Mouse (Mus musculus) brain, embryonic 14.5 days (tissue): ENCODE data around the gene Nmnat2. TPM values are rescaled to one million over a fixed set of nuclear protein-coding genes. Genes with fewer than 3 reads are reported as not detected.

ENCODE experiments used
- DNase-seq: peaks from one replicate; pipeline ENCODE4 v3.0.0-alpha.2; 2011; ENCODE audit warnings: low read depth
- CTCF ChIP-seq: fragments of 200-500 bp; IDR thresholded peaks from 2 replicates; pipeline ENCODE4 v1.5.1; 2012; ENCODE audit warnings: inconsistent platforms, mild to moderate bottlenecking, moderate library complexity, borderline replicate concordance; ENCODE audit not compliant: insufficient read depth, insufficient read length; ENCODE audit errors: extremely low read depth
- POLR2A ChIP-seq: fragments of 200-500 bp; IDR thresholded peaks from 2 replicates; pipeline ENCODE4 v1.6.1; 2012; ENCODE audit warnings: mild to moderate bottlenecking, inconsistent platforms, borderline replicate concordance; ENCODE audit not compliant: poor library complexity, insufficient read depth, insufficient read length, severe bottlenecking; ENCODE audit errors: extremely low read depth
- polyA plus RNA-seq: library from polyadenylated mRNA; depleted of rRNA; stranded (reverse); fragments of >200 nt; gene quantifications from 2 replicates; pipeline ENCODE4 v1.2.3, GENCODE M21; 2012

Gene Nmnat2
- polyA plus RNA-seq, 1 experiment, result 82.4 TPM

DNA sequence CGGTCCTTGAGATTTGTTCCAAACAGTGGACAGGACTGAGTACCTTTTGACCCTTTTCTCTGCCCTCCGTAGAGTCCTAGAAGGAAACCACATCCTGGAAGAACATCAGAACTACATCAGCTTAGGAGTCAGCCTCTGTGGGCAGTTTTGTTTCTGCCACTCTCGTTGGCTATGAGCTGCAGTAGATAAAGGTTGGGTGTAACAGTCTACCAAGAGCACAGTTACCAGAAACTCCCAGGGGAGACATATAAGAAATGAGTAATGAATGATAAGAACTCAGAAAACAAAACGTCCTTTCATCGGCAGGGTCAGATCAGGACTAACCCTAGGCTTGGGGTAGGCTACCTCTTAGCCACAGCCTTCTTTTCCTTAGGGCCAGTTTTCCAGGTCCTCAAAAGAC is 166.5 kb downstream of the Nmnat2 start:
- no peak for DNase-seq
- TF ChIP-seq CTCF (no peak), POLR2A (no peak)

DNA sequence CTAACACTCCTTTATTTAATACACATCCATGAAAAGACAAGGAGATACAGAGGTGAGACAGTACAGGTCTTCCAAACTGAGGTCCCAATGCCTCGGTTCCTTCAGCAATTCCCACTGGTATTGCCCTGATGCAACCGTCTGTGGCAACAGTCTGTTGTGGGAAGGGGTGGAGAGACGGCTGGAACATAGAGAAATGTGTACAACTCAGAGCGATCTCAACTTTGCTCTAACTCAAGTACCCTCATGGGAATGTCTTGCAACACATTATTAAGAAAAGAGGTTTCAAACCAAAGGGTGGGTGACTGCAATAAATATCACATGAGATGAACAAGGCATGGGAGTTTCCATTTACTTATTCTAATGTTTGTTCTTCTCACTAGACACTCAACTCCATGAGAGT is 168.0 kb downstream of the Nmnat2 start:
- TF ChIP-seq POLR2A (no peak), CTCF (no peak)
- no peak for DNase-seq

- DNase-seq, result no peak
- TF ChIP-seq POLR2A (no peak), CTCF (no peak)
These were observed 169.7 kb downstream of the Nmnat2 start for GRCm38 (mm10) chr1:153124502-153124901.

GRCm38 (mm10) chr1:153125287-153126275 is 170.8 kb downstream of the Nmnat2 start:
- no peak for DNase-seq
- no peak for TF ChIP-seq POLR2A

DNA sequence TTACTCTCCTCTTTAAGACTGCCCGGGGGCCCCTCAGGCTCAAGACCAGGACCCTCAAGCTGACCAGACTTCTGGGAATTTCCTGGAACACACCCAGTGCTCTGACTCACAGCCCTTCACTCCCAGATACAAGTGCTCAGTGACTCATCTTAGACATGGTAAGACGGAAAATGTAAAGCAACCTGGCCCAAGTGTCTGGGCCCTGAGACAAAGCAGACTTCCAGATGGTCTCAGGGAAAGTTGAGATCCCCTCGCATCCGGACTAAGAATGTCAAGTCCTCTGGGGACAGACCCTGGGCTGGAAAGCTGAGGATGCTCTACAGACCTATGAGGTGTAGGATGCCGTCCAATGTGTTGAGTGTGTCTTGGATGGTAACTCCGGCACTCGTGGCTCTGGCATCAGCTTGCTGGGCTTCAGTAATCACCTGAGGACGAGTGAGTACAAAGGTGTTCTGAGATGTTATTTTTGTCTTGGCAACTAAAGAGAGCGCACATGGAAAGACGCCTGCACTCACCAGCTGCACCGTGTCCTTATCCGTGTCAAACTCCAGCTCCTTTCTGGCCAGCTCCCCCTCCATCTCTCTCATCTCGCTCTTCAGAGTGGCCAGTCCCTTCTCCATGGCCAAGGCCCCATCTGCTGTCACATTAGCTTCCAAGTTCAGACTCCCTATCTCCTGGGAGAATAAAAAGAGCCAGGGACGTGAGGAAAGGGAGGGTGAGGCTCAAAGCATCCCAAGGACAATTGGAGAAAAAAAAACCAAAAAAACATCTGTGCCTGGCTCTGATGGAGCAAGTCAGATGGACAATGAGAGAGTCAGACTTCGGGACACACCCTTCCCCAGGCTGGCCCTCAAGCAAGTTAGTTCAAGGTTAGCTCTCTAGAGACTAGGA is 171.9 kb downstream of the Nmnat2 start:
- DNase-seq, result no peak
- no peak for TF ChIP-seq CTCF
- TF ChIP-seq POLR2A, result no peak

DNA sequence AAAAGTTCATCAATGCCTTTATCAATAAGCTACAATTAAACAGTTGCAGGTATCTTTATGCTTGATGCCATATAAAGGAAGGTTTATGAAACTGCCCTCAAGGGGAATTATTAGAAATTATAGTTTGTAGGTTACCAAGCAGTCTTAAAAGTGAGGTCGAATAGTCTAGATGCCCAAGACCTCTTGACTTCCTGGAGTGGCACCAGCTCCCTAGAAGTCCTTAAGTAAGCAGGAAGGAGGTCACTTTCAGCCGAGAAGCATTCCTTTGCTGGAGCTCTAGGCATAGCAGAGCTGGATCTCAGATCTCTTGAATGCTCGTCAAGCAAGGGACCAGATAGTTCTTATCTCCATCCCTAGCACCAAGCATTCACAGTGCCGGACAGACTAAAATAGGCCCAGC is 172.8 kb downstream of the Nmnat2 start:
- TF ChIP-seq CTCF, result no peak
- no peak for TF ChIP-seq POLR2A
- no peak for DNase-seq

- no peak for DNase-seq
- TF ChIP-seq CTCF, result no peak
- TF ChIP-seq POLR2A, result no peak
These were observed 174.0 kb downstream of the Nmnat2 start for GRCm38 (mm10) chr1:153128780-153129179.

- DNase-seq, result no peak
- no peak for TF ChIP-seq CTCF
- TF ChIP-seq POLR2A, result no peak
These were observed 175.4 kb downstream of the Nmnat2 start for GRCm38 (mm10) chr1:153129992-153130713.

DNA sequence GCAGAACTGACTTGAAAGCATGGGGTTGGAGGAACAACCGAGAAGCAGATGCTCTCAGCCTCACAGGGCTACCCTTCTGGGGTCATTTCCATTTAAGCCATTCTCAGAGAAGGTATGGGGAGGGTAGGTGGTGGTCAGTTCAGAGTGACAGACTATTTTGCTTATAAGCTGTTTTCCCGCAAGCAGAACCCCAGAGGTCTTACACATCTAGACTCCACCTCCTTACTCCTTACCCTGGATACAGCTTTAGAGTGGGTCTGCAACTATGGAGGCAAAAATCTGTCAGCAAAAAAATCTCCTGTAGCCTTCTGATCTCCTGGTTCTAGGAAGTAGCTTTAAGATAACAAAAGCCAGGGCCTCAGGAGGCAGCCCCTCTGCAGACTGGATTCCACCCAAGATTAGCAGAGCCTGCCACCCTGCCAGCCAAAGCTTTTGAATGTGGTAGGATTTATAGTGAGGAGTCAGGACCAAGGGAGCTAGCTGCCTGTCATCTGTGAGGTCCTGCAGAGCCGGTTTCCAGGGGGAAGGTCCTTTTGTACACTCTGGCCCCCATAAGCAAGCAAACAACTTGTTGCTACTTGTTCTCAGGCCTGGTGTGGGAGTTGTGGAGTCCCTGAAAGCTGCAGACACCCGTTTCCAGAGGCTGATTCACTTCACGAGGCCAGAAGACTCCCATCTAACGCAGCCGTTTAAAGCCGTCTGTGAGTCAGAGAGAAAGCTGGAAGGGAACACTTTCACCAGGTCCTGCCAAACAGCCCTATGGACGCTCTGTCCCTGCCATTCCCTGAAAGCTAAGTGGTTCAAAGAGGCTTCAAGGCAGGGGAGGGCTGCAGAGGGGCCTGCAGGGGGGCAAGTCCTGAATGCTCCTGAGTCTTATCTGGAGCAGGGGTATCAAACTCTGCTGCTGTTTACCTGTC is 179.3 kb downstream of the Nmnat2 start:
- TF ChIP-seq POLR2A (no peak), CTCF (no peak)
- DNase-seq, result peak; percentile 59

DNA sequence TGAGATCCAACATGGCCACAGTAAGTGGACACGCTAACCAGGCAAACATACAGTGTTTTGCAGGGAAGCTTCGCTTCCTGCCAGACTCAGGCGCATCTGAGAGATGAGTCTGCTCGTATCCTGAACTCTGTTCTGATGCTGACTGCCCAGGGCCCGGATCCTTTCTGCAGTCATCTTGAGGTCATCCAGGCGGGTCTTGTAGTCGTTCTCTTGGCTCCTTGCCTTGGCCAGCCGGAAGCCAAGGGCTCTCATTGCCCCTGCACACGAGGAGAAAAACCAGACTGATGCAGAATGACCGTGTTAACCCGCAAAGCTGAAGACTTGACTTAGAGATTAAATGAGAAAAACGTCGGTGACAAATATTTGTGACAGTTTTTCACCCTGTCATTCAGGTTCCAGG is 181.9 kb downstream of the Nmnat2 start:
- TF ChIP-seq POLR2A (no peak), CTCF (no peak)
- no peak for DNase-seq

DNA sequence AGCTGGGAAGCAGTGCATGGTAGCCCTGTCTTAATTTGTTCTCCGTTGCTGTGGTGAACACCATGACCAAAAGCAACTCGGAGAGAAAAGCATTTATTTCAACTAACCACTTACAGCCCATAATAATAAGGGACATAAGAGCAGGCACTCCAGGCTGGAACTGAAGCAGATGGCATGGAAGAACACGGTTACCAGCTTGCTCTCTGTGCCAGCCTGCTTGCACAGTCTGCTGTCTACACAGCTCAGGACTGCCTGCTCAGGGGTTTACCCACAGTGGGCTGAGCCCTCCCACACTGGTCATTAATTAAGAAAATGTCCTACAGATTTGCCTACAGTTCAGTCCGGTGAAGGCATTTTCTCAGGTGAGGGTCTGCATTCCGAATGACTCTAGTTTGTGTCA is 183.7 kb downstream of the Nmnat2 start:
- no peak for TF ChIP-seq POLR2A
- no peak for TF ChIP-seq CTCF
- DNase-seq, result peak; percentile 60
